Mouse (Mus musculus) right cerebral cortex, postnatal 4 days (tissue): ENCODE results near the gene Pheta1.
A peak's percentile ranks its signal among the peaks of the same experiment; 100 is the strongest.
"Not testable (repeated sequence)": the region's sequence is repeated elsewhere in the genome, so short reads cannot be mapped to it uniquely, and the experiment has no call there.

ENCODE experiments used
- DNase-seq: peaks from one replicate; pipeline ENCODE4 v3.0.0-alpha.2; 2022

Pheta1 gene

DNA sequence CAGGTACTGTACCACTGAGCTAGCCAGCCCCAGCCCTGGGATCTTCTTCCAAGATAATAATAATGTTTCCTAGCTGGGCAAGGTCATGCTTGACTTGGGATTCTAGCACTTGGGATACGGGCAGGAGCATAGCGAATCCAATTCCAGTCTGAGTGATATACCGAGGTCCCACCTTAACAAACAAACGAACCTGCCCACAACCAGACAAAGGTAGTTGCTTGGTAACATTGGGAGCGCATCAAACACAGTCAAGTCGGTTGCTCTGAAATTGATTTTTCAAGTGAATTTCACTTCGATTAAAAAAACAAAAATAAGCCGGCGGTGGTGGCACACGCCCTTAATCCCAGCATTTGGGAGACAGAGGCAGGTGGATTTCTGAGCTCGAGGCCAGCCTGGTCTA, 2.5 kb upstream of the Pheta1 start:
- DNase-seq = no peak

DNA sequence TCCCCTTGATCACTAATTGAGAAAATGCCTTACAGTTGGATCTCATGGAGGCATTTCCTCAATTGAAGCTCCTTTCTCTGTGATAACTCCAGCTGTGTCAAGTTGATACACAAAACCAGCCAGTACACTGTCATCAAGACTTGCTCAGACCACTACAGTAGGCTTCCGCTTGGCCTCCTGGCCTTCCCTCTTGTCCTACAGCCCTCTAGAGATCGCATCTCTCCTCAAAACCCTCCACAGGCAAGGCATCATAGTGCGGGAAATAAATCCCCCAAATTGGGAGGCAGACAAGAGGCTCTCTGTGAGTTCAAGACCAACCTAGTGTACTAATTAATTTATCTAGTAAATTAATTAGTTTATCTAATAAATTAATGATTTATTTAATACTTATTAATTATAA, 1.5 kb upstream of the Pheta1 start:
- not testable (repeated sequence) for DNase-seq

DNA sequence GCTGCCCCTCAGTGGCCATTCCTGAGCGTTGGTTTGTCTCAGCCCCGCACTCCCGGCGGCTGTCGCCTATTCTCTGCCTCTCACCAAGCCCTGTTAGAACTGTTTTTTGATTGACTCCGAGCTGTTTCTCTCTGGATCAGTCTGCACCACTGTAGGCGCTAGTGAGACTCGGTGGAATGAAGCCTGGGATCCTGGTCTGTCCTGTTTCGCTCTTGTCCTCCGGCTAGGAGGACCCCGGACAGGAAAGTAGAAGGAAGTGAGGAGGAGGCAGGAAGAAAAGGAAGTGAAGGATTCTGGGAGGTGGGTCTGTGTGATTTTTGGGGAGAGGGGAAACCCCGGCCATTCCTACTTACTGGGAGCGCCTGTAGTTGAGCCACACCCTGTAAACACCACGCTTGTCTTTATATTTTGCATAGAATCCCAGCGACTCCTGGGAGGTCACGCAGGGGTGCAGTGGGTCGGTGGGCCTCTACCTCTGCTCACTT, 707 bp upstream of the Pheta1 start:
- no peak for DNase-seq

DNA sequence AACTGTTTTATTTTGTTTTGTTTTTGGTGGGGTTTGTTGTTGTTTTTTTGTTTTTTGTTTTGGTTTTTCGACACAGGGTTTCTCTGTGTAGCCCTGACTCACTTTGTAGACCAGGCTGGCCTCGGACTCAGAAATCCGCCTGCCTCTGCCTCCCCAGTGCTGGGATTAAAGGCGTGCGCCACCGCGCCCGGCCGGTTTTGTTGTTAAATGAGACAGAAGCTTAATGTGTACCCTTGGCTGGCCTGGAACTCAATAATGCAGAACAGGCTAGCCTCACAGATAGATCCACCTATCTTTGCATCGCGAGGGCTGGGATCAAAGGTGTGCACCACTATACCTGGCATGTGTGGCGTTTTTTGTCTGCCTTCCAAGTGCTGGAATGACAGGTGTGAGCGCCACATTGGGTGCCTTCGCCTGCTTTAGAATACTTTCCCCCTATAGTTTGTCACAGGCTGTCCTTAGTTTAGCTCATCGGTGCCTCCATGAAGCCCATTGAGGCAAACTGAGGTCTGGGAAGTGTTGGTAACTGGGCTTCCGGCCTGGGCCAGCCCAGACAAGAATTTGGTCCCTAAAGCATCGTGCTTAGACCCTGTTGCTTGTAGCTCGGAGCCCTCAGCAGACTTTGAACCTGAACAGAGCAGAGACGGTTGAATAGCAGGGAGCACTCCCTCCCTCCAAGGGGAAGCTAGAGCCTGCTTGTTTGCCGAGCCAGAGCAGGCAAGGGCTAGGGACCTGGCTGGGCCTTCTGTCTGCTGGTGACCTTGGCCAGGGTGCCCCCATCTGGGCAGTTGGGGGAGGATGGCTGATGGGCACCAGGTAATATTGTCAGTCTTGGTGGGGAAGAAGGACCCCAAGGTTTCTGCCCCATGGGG, 930 bp downstream of the Pheta1 start:
- no peak for DNase-seq

DNA sequence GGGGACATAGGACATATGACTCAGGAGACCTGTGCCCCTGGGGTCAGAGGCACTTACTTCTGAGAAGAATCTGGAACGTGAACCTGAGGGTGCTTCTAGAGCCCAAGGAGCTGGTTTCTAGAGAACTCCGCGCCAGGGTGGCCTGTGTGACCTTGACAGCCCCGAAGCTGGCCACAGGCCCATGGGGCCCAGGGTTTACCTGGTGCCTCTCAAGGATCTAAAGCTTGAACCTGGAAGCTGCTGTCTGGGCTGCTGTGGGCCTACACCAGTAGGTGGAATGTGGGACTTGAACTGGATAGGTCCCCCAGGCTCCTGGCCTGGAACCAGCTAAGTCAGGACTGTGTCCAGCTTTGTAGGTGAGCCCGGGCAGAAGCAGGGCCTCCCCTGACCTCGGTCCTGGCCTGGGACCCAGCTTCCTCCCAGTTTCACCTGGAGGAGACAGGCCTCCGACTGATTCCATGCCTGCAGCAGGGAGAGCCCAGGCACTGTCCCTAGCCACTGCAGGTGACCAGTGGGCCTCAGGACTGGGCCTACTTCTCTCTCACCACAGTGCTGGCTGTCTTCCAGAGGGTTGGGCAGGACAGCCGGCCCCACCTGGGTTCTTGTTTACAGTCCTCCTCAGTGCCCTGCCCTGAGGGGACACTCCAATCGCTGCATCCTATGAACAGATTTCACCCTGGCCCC, 4.7 kb downstream of the Pheta1 start:
- DNase-seq = no peak

DNA sequence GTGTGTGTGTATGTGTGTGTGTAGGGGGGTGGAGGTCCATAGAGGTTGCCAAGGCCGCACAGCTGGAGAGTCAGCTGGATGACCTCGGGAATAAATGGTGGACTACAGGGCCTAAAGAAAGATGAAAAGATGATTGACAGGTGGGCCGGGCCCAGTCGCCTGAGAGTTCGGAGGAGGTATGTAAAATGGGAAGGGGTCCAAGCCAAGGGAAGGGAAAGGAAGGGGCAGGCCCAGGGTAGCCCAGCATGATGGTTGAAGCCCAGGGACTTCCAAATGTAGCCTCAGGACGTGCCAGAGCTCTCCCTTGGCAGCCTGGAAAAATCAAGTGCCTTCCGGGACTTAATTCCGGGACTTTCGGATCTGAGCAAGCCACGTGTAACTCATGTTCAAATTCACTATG, 6.0 kb downstream of the Pheta1 start:
- no peak for DNase-seq

DNA sequence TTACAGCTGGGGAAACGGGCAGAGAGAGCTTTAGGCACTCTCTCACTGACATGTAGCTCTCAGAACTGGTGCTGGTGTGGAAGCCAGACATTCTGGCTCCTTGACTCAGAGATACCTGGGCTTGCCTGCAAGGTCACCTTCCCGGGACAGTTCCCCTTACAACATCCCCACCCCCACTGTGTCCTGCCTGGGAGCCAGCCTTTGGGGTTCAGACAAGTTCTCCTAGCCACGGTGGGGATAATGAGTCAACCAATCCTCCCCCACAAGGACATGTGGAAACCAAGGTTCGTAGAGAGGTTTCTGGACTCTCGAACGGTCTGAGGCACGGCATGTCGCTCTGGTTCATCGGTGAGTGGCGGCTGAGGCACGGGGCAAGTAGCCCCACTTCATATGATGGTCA, 8.0 kb downstream of the Pheta1 start:
- no peak for DNase-seq

DNA sequence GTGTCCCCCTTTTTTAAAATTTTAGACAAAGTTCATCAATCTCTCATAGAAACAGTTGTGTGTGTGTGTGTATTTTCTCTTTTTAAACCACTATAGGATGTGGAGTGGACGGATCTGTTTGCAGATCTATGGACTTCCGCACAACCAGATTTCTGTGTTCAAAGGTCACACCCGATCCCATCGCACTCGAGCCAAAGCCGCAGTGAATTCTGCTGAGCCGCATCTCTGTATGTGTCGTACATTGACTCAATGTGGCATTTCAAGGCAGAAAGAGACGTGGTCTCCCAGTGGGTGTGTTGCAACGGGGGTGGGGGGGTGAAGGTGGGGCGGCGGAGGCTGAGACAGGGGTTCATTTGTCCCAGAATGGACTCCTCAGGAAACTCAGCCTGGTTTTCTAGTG, 9.6 kb downstream of the Pheta1 start:
- no peak for DNase-seq

DNA sequence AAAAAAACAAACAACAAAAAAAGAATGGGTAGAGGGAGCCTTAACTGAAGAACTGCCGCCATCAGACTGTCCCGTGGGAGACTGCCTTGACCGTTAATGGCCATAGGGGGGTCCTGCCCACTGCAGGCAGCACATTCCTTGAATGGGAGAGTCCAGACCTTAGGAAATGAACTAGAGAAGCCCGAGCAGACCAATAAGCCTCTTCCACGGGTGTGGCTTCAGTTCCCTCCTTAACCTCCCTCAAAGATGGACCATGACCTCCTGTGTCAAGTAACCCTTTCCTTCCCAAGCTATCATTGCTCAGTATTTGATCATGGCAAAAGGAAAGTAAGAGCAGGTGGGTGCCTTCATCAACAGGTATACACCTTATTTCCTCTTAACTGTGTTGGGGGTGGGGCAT, 13.2 kb downstream of the Pheta1 start:
- DNase-seq = no peak

DNA sequence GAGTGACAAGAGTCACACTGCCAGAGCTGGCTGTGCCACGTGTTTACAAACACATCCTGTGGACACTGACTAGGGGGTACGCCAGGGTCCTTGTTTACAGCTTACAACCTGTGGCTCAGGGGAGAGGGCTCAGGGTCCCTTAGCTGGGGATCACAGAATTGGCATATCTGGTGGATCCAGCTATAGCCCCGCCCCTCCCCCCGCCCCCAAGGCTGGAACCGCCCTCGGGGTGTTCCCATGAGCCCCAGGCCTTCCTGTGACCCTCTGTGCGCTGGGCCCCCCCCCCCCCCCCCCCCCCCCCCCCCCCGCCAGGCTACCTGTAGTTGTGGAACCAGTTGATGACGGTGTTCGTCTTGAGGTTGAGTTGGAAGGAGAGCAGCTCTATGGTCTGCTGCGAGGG, 15.5 kb downstream of the Pheta1 start:
- DNase-seq = no peak

DNA sequence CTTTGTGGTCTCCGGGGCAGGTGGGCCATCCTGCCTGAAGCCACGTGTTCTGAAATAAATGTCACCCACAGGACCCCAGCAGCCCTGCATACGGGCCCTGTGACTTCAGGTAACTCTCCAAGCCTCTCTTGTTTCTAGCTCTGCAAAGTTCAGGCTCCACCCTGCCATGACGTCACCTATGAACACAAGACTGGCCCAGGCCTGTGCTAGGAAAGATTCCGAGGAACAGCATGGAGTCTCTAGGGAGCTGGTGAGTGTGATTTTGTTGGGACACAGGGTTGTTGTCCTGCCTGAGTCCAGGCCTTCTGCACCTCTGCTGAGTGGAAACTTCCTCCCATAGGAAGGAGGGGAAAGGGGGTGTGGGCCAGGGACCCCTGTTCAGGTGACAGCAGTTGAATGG, 19.2 kb downstream of the Pheta1 start:
- DNase-seq = no peak

DNA sequence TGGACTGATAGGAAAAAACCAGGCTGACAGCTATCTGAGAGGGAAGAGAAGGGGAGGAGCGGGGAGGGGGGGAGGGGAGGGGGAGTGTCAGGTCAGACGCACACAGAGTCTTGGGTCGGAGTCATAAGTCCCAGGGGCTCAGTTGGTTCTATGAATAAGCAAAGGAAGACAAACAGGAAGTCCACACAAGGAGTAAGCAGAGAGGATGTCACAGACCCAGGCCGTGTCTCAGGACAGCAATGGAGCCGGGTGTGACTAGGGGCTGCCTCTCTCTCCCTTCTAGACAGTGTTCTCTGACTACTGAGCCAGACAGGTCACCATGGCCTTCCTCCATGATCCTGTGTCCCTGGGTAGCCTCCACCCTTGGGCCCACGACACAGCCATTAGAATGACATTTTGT, 22.0 kb downstream of the Pheta1 start:
- DNase-seq = no peak

DNA sequence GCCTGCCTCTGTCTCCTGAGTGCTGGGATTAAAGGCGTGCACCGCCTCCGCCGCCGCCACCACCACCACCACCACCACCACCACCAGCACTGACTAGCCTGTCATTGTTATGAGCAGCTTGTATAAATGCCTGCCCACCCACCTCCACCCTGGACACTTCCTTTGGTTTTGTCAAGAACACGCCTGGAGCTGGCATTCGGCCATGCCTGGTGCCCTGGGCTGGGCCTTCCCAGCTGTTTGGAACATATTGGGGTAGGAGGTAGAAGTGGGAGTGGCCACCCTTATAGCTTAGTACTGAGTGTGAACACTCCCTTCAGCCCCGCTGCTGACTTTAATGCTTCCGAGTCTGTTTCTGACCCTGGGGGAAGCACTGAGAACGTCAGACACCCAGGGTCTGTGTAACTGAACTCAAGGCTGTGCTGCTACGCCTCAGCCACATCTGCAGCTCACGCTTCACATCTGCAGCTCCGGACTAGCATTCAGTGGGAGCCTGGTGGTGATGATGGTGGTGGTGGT, 22.8 kb downstream of the Pheta1 start:
- no peak for DNase-seq

DNA sequence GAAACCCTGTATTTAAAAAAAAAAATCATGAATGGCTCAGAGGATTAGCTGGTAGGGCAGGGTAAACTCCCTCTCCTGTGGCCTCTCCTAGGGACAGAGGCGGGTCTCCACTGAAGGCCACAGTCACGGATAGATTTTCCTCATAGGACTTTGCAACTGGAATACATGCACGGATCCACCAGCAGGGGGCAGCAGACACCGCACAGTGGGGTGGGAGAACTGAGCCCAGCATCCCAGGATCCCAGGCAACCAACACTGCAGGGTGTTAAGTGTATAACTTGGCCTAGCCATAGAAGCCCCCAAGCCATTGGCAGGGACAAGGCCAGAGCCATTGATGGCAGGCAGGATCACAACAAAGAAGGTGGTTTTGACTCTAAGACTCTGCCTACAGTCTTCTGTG, 23.4 kb downstream of the Pheta1 start:
- DNase-seq = peak; percentile 98

DNA sequence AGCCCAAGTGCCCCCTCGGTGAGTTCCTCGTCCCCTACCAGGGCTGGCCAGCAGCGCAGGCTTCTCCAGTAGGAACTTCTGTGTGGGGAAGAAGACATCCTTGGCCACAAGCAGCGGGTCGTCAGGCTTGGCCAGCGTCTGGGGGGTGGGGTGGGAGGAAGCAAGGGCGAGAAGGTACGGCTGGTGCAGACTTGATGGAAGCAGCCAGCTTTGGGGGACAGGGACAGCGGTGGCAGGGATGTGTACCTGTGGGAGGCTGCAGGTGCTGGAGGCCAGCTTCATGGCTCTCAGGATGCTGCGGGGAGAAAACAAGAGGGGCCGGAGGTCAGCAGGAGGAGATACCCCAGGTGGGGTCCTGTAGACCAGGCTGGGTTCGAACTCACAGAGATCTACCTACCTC, 26.3 kb downstream of the Pheta1 start:
- no peak for DNase-seq

DNA sequence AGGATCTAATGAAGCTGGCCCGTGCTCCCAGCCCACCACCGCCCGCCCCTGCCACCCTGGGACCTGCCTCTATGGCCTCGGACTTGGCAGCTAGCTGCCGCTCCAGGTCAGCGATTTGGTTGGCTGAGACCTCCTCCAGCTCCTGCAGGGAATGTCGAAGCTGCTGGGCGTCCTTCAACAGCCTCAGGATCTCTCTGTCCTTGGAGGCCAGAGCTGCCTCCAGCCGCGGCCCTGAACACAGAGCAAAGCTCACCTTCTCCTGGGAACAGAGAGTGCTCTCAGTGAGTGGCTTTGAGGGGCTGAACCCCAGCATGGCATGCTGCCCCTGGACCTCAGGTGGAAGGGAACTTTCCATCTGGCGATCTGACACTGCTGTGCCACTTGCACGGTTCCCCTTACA, 28.1 kb downstream of the Pheta1 start:
- no peak for DNase-seq

DNA sequence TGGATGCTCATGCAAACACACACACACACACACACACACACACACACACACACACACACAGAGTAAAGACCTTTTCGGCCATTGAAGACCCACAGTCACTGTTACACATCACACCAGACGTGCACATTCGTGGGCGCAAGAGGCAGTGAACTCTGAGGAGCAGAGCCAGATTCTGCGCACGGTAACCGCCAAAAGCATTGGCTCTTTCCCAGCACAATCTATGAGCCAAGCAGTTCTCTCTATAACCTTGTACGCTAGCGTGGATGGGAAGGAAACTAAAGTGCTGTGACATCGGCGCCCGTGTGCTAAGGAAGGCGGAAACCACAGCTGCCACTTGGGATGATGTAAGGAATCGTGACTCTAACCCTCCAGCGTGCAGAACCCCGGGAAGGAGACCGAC, 29.9 kb downstream of the Pheta1 start:
- DNase-seq = no peak

DNA sequence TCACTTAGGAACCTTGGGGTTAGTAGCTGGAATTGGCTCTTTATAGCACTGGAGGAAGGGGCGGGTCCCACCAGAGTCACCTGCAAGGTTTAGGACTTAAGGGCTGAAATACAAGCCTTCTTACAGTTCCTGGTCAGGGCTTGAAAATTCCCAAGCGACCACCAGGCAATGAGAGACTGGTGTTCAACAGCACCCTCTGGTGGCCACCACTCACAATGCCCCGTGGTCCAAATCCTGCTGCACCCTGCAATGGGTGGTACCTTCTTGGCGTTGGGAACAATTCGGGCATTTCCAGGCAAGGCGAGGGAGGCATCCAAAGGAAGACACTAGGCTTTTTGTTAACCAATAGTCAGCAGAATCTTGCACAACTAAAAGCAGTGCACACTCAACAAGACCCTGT, 30.4 kb downstream of the Pheta1 start:
- DNase-seq = no peak

DNA sequence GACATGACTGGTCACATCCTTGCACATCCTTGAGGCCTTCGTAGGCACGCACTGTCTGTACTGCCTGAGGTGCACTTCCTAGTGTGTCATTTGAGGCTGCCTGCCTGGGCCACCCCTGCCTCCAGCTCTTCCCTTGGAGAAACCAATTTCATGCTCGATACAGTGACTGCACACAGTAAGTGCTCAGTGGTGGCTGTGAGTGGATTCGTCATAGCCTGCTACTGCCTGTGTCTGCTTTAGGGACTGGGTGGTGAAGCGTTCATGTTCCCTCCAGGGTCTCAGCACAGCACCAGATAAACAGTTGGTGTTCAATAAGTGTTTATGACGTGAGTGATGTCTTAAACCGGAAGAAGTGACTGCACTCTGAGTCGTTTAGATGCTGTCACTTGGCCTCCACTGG, 34.6 kb downstream of the Pheta1 start:
- DNase-seq = no peak

DNA sequence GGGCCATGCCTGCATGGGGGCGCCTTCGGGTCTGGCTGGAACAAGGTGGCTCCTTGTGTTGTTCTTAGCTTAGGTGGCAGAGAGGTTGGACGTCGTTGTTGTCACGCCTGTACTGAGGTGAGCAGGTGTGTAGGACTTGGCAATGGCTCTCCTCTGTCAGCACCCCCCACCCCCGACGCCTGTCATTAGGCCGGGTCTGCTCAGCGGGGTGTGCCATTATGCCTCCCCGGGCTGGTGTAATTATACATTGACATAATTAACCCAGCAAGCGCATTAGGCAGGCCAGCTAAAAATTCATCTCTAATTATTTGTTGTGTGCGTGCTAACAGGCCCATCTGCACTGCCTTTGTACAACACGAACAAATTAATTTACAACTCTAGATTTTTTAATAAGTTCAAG, 40.6 kb downstream of the Pheta1 start:
- no peak for DNase-seq

DNA sequence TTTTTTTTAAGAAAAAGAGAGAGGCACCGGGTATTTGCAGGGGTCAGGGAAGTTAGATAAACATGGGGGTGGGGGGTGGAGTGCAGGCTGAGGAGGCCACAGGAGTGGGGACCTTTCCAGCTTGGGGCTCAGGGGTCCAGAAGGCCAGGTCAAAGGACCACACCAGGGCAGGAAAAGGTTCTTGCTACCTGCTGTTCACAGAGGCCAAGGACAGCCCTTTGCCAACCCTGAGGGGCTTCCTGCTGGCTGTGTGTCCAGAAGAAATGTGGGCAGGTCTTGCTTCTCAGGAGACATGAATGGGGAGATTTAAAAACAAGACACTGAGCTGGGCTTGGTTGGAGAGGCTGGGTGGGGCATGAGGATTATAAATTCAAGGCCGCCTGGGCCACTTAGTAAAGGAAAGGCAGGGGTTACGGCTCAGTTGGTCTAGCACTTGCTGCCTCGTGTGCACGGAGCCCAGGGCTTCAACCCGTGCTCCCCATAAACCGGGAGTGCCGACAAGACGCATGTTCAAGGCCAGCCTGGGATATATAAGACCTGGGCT, 41.1 kb downstream of the Pheta1 start:
- no peak for DNase-seq

DNA sequence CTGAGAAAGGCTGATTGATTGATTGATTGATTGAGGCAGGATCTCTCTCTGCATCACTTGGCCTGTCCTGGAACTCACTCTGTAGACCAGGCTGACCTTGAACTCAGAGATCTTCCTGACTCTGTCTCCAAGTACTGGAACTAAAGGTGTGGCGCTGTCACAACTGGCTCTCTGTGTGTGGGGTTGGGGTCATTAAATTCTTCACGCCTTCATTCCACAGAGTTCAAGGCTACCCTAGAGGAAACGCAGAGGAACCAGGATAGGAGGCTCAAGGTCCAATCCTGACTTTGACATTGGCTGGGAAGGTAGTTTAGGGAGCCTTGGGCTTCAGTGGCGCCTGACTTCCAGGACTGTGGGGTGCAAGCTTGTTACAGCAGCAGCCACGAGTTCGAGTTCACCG, 42.1 kb downstream of the Pheta1 start:
- no peak for DNase-seq

DNA sequence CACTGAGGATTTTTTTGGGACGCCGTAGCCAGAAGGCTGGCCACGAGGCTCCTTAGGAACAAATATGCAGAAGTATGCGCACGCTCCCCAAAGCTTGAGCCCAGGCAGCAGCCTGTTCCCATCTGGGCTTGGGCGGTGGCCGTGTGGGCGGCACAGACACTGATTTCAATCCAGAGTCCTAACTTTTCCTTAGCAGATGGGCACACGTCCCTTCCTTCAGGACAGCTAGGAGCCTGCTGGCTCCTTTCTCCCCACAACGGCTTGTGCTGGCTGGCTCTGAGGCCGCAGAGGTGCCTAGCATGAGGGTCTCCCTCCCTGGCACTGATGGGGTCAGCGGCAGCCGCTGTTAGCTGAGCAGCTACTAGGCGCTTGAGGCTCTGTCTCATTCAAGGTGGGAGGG, 43.5 kb downstream of the Pheta1 start:
- DNase-seq = peak; percentile 56

DNA sequence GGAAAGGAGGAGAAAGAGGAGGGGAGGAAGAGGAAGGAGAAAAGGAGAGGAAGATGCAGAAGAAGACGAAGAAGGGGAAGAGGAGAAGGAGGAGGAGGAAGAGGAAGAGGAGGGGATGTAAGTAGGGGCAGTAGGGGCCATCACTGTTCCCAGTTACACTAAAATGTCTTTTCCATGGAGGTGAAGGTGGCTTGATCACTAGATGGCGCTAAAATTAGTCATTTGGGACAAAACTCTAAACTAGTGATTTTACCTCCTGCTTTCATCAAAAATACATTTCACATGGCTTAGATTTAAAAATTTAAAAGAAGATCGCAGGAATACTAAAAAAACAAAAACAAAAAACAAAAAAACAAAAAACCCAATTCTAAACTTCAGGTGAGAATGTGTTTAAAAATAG, 44.8 kb downstream of the Pheta1 start:
- no peak for DNase-seq
